Mouse (Mus musculus): ENCODE measurements at regions not wholly inside any gene's neighbourhood (a gene's known extent, or its start where the extent isn't known, plus 50 kb on each side); places are given as distances from the start of the nearest gene placed in this dataset.

DNA sequence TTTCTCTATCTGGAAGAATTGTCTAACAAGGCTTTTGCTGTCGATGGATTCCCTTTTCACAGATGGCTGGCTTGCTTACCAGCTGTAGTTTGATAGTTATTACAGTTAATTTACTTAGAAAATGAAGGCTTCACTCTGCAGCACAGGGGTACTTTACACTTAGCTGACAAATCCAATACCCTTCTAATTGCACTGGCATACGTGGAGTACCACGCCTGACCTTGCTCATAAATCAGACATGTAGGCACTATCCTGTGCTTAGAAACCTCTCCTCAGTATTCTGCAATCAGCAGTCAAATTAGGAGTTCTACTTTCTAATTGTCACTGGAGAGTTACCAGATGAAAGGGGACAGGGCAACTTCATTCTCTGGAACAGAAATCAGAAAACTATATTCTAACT lies 214.1 kb upstream of the Msl3l2 start:
- DNase-seq (ENCODE audit: low spot score): no peak
- WGBS: 46% methylated on average over 3 of the region's 3 CpGs
- no peak overlapping the region for H3K4me2 ChIP-seq (replicated peaks; ENCODE audit: low read depth, low read length, severe bottlenecking)
- H3K36me3 ChIP-seq (ENCODE audit: control insufficient read depth, insufficient read depth, low read length): no peaks in the 10 kb centered on the region
- no peaks in the 10 kb centered on the region for H3K4me1 ChIP-seq (ENCODE audit: control insufficient read depth, insufficient read depth, low read length)
- no peak overlapping the region for H3K4me3 ChIP-seq (replicated peaks; ENCODE audit: low read length)
- H3K9me3 ChIP-seq (ENCODE audit: control insufficient read depth, low read length): no peaks in the 10 kb centered on the region
- ATAC-seq (ENCODE audit: low FRiP score, low read depth): no peak
- no peaks in the 10 kb centered on the region for H3K27me3 ChIP-seq (ENCODE audit: control insufficient read depth, insufficient read depth, low read length)
- no peak overlapping the region for H3K27ac ChIP-seq (replicated peaks; ENCODE audit: low read depth, low read length)
- H3K9ac ChIP-seq (ENCODE audit: low read depth, low read length, severe bottlenecking): no peak overlapping the region
- TF ChIP-seq POLR2A (IDR thresholded peaks at IDR 0.05; ENCODE audit: borderline replicate concordance, extremely low read depth, insufficient read depth, insufficient read length): no peak

DNA sequence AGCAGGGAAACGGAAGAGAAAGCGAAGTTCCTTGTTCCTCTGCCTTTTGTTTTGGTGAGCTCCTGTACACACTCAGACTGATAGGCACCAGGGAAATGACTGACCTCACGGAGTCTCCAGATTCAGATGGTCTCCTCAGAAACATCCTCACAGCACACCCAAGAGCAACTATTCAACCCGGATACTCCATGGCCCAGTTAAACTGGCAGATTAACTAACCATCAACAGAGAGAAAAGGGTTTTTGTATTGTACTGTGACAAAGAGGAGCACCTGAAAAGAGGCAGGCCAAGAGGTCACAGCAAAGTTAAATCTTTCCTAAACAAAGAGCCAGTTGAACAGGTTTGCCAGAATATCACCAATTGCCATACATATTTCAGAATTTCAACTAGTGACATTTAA lies 177.6 kb upstream of the Msl3l2 start:
- H3K36me3 ChIP-seq (ENCODE audit: control insufficient read depth, insufficient read depth, low read length): no peaks in the 10 kb centered on the region
- TF ChIP-seq POLR2A (IDR thresholded peaks at IDR 0.05; ENCODE audit: borderline replicate concordance, extremely low read depth, insufficient read depth, insufficient read length): no peak
- no peak for ATAC-seq (ENCODE audit: low FRiP score, low read depth)
- no peak overlapping the region for H3K4me3 ChIP-seq (replicated peaks; ENCODE audit: low read length)
- H3K27ac ChIP-seq (replicated peaks; ENCODE audit: low read depth, low read length): no peak overlapping the region
- no peaks in the 10 kb centered on the region for H3K9me3 ChIP-seq (ENCODE audit: control insufficient read depth, low read length)
- no peak for DNase-seq (ENCODE audit: low spot score)
- no peak overlapping the region for H3K9ac ChIP-seq (ENCODE audit: low read depth, low read length, severe bottlenecking)
- H3K27me3 ChIP-seq (ENCODE audit: control insufficient read depth, insufficient read depth, low read length): no peaks in the 10 kb centered on the region
- no peaks in the 10 kb centered on the region for H3K4me1 ChIP-seq (ENCODE audit: control insufficient read depth, insufficient read depth, low read length)
- no peak overlapping the region for H3K4me2 ChIP-seq (replicated peaks; ENCODE audit: low read depth, low read length, severe bottlenecking)
- whole genome bisulfite sequencing: 87% methylated on average over 4 of the region's 4 CpGs

DNA sequence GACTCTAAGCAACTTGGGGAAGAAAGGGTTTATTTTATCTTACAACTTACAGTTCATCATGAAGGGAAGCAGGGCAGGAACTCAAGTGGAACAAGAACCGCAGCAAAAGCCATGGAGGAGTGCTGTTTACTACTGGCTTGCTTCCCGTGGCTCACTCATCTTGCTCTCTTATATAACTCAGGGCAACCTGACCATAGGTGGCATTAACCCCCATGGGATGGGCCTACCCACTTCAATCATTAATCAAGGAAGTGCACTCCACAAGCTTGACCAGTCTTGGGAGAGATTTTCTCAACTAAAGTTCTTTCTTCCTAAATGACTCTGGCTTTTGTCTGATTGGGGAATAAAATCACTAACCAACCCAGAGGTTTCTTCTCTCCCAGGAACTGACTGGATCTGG lies 172.7 kb upstream of the Msl3l2 start:
- Histone ChIP-seq H3K27me3 (ENCODE audit: control insufficient read depth, insufficient read depth, low read length) (no peaks in the 10 kb centered on the region), H3K4me1 (ENCODE audit: control insufficient read depth, insufficient read depth, low read length) (no peaks in the 10 kb centered on the region), H3K9me3 (ENCODE audit: control insufficient read depth, low read length) (no peaks in the 10 kb centered on the region), H3K4me2 (replicated peaks; ENCODE audit: low read depth, low read length, severe bottlenecking) (no peak overlapping the region), H3K4me3 (replicated peaks; ENCODE audit: low read length) (no peak overlapping the region), H3K9ac (ENCODE audit: low read depth, low read length, severe bottlenecking) (no peak overlapping the region), H3K36me3 (ENCODE audit: control insufficient read depth, insufficient read depth, low read length) (no peaks in the 10 kb centered on the region), H3K27ac (replicated peaks; ENCODE audit: low read depth, low read length) (no peak overlapping the region)
- DNase-seq (ENCODE audit: low spot score): no peak
- no peak for TF ChIP-seq POLR2A (IDR thresholded peaks at IDR 0.05; ENCODE audit: borderline replicate concordance, extremely low read depth, insufficient read depth, insufficient read length)
- 50% methylated on average over 2 of the region's 2 CpGs for WGBS
- no peak for ATAC-seq (ENCODE audit: low FRiP score, low read depth)

GRCm38 (mm10) chr10:55935447-55935846 lies 171.3 kb upstream of the Msl3l2 start:
- Histone ChIP-seq H3K36me3 (ENCODE audit: control insufficient read depth, insufficient read depth, low read length) (no peaks in the 10 kb centered on the region), H3K27me3 (ENCODE audit: control insufficient read depth, insufficient read depth, low read length) (no peaks in the 10 kb centered on the region), H3K9me3 (ENCODE audit: control insufficient read depth, low read length) (no peaks in the 10 kb centered on the region), H3K27ac (replicated peaks; ENCODE audit: low read depth, low read length) (no peak overlapping the region), H3K9ac (ENCODE audit: low read depth, low read length, severe bottlenecking) (no peak overlapping the region), H3K4me2 (replicated peaks; ENCODE audit: low read depth, low read length, severe bottlenecking) (no peak overlapping the region), H3K4me3 (replicated peaks; ENCODE audit: low read length) (no peak overlapping the region), H3K4me1 (ENCODE audit: control insufficient read depth, insufficient read depth, low read length) (no peaks in the 10 kb centered on the region)
- DNase-seq (ENCODE audit: low spot score) (no peak), ATAC-seq (ENCODE audit: low FRiP score, low read depth) (no peak)
- no peak for TF ChIP-seq POLR2A (IDR thresholded peaks at IDR 0.05; ENCODE audit: borderline replicate concordance, extremely low read depth, insufficient read depth, insufficient read length)
- 79% methylated on average over 2 of the region's 2 CpGs for WGBS

DNA sequence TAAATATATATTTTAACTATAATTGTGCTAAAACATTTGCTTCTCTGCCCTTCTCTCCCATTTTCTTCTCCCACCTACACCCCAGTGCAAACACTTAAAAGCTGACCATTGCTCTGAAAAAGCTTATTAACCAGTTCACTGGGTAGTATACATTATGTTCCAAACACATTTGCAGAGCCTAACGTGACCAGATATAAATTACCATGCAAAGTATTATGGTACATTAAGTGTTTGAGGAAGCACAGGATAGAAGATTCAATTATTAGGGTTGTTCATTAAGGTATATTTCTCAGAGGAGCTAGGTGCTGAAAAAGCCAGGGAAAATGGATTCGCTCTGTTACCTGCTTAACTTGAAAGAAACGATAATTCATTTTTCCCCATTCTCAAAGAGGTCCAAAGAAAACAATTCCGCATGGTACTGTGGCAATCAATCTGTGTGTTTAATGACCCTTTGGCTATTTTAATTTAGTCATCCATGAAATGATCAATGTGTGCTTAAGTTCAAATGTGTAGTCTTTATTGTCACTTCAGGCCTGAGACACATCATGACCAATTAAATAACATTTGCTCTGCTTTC lies 144.0 kb upstream of the Msl3l2 start:
- Histone ChIP-seq H3K4me3 (replicated peaks; ENCODE audit: low read length) (no peak overlapping the region), H3K27ac (replicated peaks; ENCODE audit: low read depth, low read length) (no peak overlapping the region), H3K27me3 (ENCODE audit: control insufficient read depth, insufficient read depth, low read length) (no peaks in the 10 kb centered on the region), H3K36me3 (ENCODE audit: control insufficient read depth, insufficient read depth, low read length) (no peaks in the 10 kb centered on the region), H3K9me3 (ENCODE audit: control insufficient read depth, low read length) (no peaks in the 10 kb centered on the region), H3K4me2 (replicated peaks; ENCODE audit: low read depth, low read length, severe bottlenecking) (no peak overlapping the region), H3K4me1 (ENCODE audit: control insufficient read depth, insufficient read depth, low read length) (no peaks in the 10 kb centered on the region), H3K9ac (ENCODE audit: low read depth, low read length, severe bottlenecking) (no peak overlapping the region)
- TF ChIP-seq POLR2A (IDR thresholded peaks at IDR 0.05; ENCODE audit: borderline replicate concordance, extremely low read depth, insufficient read depth, insufficient read length): no peak
- 87% methylated on average over 4 of the region's 4 CpGs for WGBS
- DNase-seq (ENCODE audit: low spot score) (no peak), ATAC-seq (ENCODE audit: low FRiP score, low read depth) (no peak)

All from limb, embryonic 14.5 days (tissue).